Mouse (Mus musculus) limb, embryonic 14.5 days (tissue): ENCODE measurements around the gene Gad2. TPM values are rescaled to one million over a fixed set of nuclear protein-coding genes. Genes with fewer than 3 reads are reported as not detected.
"Not testable (repeated sequence)": the region's sequence is repeated elsewhere in the genome, so short reads cannot be mapped to it uniquely, and the experiment has no call there.

Experiments used
- ATAC-seq: fragments of 200-750 bp; cut with Nextera tagmentation; 2 replicates; pipeline ENCODE4 v1.8.0; 2017; ENCODE audit warnings: low read depth, moderate number of reproducible peaks, moderate TSS enrichment; ENCODE audit not compliant: low FRiP score
- DNase-seq: peaks from one replicate; pipeline ENCODE4 v3.0.0-alpha.2; 2015; ENCODE audit warnings: low spot score
- H3K27ac ChIP-seq: fragments of 300-500 bp; sonication (generic); replicated peaks from 2 replicates; pipeline ENCODE4 v1.5.1; 2014; ENCODE audit warnings: low read depth, mild to moderate bottlenecking, low read length, moderate library complexity, mixed read lengths
- H3K27me3 ChIP-seq: fragments of 300-500 bp; sonication (generic); 2 replicates; pipeline ENCODE4 v1.6.1; 2014; ENCODE audit warnings: low read length, mixed read lengths; ENCODE audit not compliant: control insufficient read depth, insufficient read depth
- H3K36me3 ChIP-seq: fragments of 300-500 bp; sonication (generic); 2 replicates; pipeline ENCODE4 v1.6.1; 2014; ENCODE audit warnings: mild to moderate bottlenecking, low read length, moderate library complexity, mixed read lengths; ENCODE audit not compliant: control insufficient read depth, insufficient read depth
- H3K4me1 ChIP-seq: fragments of 300-500 bp; sonication (generic); 2 replicates; pipeline ENCODE4 v1.6.1; 2014; ENCODE audit warnings: antibody characterized with exemption, low read length, mixed read lengths; ENCODE audit not compliant: control insufficient read depth, insufficient read depth
- H3K4me2 ChIP-seq: fragments of 300-500 bp; sonication (generic); replicated peaks from 2 replicates; pipeline ENCODE4 v1.6.1; 2014; ENCODE audit warnings: low read depth, mild to moderate bottlenecking, low read length, moderate library complexity; ENCODE audit not compliant: severe bottlenecking
- H3K4me3 ChIP-seq: fragments of 300-500 bp; sonication (generic); replicated peaks from 2 replicates; pipeline ENCODE4 v1.5.1; 2014; ENCODE audit warnings: low read length
- H3K9ac ChIP-seq: fragments of 300-500 bp; sonication (generic); 2 replicates; pipeline ENCODE4 v1.6.1; 2014; ENCODE audit warnings: mild to moderate bottlenecking, low read depth, low read length, moderate library complexity; ENCODE audit not compliant: severe bottlenecking
- H3K9me3 ChIP-seq: fragments of 300-500 bp; sonication (generic); 2 replicates; pipeline ENCODE4 v1.6.1; 2016; ENCODE audit warnings: low read length; ENCODE audit not compliant: control insufficient read depth
- POLR2A ChIP-seq: fragments of 200-500 bp; IDR thresholded peaks from 2 replicates; pipeline ENCODE4 v1.8.0; 2012; ENCODE audit warnings: inconsistent platforms, mild to moderate bottlenecking, moderate library complexity, borderline replicate concordance; ENCODE audit not compliant: insufficient read depth, insufficient read length; ENCODE audit errors: extremely low read depth
- WGBS: fragments of 180-500 bp; shearing (Covaris S2); extraction: QIAGEN DNeasy Blood & Tissue Kit; methylation state at CpG from one replicate; pipeline ENCODE4 v1.1.7; 2014; 5-methylcytosine and 5-hydroxymethylcytosine counted together
- polyA plus RNA-seq, 2 experiments: library from polyadenylated mRNA; depleted of rRNA in 1 of 2; stranded (reverse) in 1 of 2; unstranded in 1 of 2; fragments of >200 nt; fragmentation: Nextera tagmentation in 1 of 2; extraction: Ambion mirVana in 1 of 2; gene quantifications; 2 replicates each; pipeline versions ENCODE4 v1.2.1 to v1.2.3; 2012 to 2014

Gene Gad2
- polyA plus RNA-seq (2012; rRNA removed) (0.13 and 0.38 TPM in 2 replicates), polyA plus RNA-seq (2014; fragmentation: Nextera tagmentation; extraction: Ambion mirVana) (0.08 and 0.10 TPM in 2 replicates)

DNA sequence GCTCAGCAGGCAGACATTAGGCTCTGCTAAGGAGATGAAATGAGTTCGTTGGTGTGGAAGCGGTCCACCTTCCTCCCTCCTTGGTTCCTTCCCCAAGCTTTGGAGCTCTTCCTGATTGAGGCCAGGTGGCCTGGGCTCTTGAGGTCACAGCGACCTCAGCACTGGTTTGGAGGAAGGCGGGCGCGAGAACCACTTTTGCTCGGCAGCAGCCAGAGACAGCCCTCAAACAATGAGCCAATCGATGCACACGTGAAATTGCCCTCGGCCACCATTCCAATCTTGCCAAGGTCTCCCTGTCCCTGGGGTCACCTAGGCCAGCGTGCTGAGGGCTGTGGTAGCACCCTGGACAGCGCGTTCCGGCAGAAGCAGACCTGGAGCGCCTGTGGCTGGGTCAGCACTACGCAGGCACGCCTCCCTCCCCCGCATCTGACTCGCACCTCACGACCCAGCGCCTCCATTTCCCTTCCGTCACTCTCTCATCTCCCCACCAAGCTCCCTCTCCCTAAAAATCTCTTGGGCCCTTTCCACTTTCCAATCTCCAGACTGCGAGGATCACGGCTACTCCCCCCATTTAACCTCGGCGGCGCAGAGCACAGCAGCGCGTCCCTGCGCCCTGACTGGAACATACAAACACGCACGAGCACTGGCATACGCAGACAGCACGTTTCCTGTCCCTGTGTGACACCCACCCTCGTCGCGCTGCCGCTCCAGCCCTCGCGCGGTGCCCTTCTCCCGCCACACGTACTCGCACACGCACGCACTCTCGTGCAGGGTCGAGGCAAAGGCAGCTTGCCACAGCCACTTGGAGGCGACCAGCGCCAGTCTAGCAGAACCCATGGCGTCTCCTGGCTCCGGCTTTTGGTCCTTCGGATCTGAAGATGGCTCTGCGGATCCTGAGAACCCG is at the start of gene Gad2:
Gene Gad2 (plus strand): TSS at position 378 of the 904 bp plus-strand sequence.
- WGBS = 3% methylated on average over 49 of the region's 55 CpGs
- Histone ChIP-seq H3K4me2 (peak within 1 kb of the TSS; percentile 54), H3K4me1 (peaks cover 14% of the 10 kb centered on the region), H3K9me3 (no peaks in the 10 kb centered on the region), H3K27me3 (peaks cover 94% of the 10 kb centered on the region), H3K27ac (no peak within 1 kb of the TSS), H3K4me3 (peak within 1 kb of the TSS; percentile 35), H3K36me3 (no peaks in the 10 kb centered on the region), H3K9ac (no peak within 1 kb of the TSS; the same call in 1 of the 2 replicates)
- TF ChIP-seq POLR2A = no peak
- DNase-seq (peak; percentile 28), ATAC-seq (peak; percentile 72)

DNA sequence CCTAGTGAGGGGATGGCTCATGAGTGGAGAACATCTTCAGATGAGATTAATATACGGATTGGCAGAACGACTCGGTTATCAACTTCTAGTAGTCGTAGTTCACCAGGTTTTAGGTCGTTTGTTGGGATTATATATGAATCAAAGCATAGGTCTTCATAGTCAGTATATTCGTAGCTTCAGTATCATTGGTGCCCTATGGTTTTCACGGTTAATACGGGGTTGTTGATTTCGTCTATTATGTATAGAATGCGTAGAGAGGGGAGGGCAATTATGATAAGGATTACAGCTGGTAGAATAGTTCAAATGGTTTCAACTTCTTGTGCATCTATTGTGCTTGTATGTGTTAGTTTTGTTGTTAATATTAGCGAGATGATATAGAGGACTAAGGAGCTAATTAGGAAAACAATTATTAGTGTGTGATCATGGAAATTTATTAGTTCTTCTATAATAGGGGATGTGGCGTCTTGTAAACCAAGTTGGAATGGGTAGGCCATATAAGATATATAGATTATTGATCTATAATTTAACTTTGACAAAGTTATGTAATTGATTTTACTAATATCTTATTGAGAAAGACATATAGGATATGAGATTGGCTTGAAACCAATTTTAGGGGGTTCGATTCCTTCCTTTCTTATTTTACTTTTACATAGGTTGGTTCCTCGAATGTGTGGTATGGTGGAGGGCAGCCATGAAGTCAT is 34.4 kb upstream of the Gad2 start:
- not testable (repeated sequence) for H3K9me3 ChIP-seq, H3K4me2 ChIP-seq, H3K4me3 ChIP-seq, H3K36me3 ChIP-seq, H3K4me1 ChIP-seq, H3K27ac ChIP-seq, H3K27me3 ChIP-seq, H3K9ac ChIP-seq, DNase-seq
- WGBS = 82% methylated on average over 13 of the region's 14 CpGs
- peak; percentile 81 for ATAC-seq

DNA sequence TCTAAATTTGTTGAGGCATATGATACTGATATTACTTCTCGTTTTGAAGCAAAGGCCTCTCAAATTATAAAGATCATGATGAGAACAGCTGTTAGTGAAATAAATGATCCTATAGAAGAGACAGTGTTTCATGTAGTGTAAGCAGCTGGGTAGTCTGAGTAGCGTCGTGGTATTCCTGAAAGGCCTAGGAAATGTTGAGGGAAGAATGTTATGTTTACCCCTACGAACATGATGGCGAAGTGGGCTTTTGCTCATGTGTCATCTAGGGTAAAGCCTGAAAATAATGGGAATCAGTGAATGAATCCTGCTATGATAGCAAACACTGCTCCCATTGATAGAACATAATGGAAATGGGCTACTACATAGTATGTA is 33.8 kb upstream of the Gad2 start:
- H3K27ac ChIP-seq, H3K4me2 ChIP-seq, DNase-seq, H3K9ac ChIP-seq, H3K9me3 ChIP-seq, H3K4me1 ChIP-seq, H3K36me3 ChIP-seq, H3K4me3 ChIP-seq, H3K27me3 ChIP-seq: not testable (repeated sequence)
- ATAC-seq = peak; percentile 32
- WGBS = 87% methylated on average over 5 of the region's 5 CpGs

DNA sequence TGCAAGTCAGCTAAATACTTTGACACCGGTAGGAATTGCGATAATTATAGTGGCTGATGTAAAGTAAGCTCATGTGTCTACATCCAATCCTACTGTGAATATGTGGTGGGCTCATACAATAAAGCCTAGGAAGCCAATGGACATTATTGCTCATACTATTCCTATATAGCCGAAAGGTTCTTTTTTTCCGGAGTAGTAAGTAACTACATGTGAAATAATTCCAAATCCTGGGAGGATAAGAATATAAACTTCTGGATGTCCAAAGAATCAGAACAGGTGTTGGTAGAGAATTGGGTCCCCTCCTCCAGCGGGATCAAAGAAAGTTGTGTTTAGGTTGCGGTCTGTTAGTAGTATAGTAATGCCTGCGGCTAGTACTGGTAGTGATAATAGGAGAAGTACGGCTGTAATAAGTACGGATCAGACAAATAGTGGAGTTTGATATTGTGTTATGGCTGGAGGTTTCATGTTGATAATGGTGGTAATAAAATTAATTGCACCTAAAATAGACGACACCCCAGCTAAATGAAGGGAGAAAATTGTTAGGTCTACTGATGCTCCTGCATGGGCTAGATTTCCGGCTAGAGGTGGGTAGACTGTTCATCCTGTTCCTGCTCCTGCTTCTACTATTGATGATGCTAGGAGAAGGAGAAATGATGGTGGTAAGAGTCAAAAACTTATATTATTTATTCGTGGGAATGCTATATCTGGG is 33.2 kb upstream of the Gad2 start:
- H3K4me2 ChIP-seq, H3K4me3 ChIP-seq, H3K27me3 ChIP-seq, H3K9ac ChIP-seq, H3K36me3 ChIP-seq, H3K27ac ChIP-seq, H3K9me3 ChIP-seq, DNase-seq, H3K4me1 ChIP-seq: not testable (repeated sequence)
- ATAC-seq = peak; percentile 90
- 66% methylated on average over 12 of the region's 12 CpGs for WGBS

DNA sequence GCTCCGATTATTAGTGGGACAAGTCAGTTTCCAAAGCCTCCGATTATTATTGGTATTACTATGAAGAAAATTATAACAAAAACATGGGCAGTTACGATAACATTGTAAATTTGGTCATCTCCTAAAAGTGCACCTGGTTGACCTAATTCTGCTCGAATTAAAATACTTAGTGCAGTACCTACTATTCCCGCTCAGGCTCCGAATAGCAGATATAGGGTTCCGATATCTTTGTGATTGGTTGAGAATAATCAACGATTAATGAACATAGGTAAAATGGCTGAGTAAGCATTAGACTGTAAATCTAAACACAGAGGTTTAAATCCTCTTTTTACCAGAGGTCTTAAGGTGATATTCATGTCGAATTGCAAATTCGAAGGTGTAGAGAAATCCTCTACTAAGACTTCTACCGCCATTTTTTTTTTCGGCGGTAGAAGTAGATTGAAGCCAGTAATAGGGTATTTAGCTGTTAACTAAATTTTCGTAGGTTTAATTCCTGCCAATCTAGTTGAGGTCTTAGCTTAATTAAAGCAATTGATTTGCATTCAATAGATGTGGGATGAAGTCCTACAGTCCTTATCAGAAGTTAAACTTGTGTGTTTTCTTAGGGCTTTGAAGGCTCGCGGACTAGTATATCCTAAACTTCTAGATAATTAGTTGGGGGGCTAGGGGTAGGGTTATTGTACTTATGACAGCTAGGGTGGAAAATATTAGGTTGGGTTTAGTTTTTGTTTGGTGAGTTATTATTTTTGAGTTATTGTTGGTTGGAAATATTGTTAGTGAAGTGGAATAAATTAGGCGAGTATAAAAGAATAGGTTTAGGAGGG is 32.4 kb upstream of the Gad2 start:
- not testable (repeated sequence) for H3K4me1 ChIP-seq, H3K4me2 ChIP-seq
- WGBS = 90% methylated on average over 16 of the region's 17 CpGs

More for the DNA sequence above, 32.4 kb upstream of the Gad2 start:
- H3K36me3 ChIP-seq, H3K9ac ChIP-seq, DNase-seq, H3K9me3 ChIP-seq, H3K27ac ChIP-seq, H3K27me3 ChIP-seq, H3K4me3 ChIP-seq: not testable (repeated sequence)
- peak; percentile 89 for ATAC-seq
